Mouse (Mus musculus) hindbrain, embryonic 15.5 days (tissue): ENCODE measurements around the gene Grin3a. TPM values are rescaled to one million over a fixed set of nuclear protein-coding genes. Genes with fewer than 3 reads are reported as not detected.

Source experiments
- ATAC-seq: fragments of 200-750 bp; cut with Nextera tagmentation; 2 replicates; pipeline ENCODE4 v1.8.0; 2017; ENCODE audit warnings: low read depth, moderate number of reproducible peaks, moderate TSS enrichment; ENCODE audit not compliant: low FRiP score
- H3K27ac ChIP-seq: fragments of 300-500 bp; sonication (generic); replicated peaks from 2 replicates; pipeline ENCODE4 v1.5.1; 2015; ENCODE audit warnings: mild to moderate bottlenecking, inconsistent platforms
- H3K27me3 ChIP-seq: fragments of 300-500 bp; sonication (generic); 2 replicates; pipeline ENCODE4 v1.6.1; 2015; ENCODE audit warnings: control low read depth, inconsistent platforms
- H3K36me3 ChIP-seq: fragments of 300-500 bp; sonication (generic); 2 replicates; pipeline ENCODE4 v1.6.1; 2015; ENCODE audit warnings: control low read depth, inconsistent platforms
- H3K4me1 ChIP-seq: fragments of 300-500 bp; sonication (generic); replicated peaks from 2 replicates; pipeline ENCODE4 v1.6.1; 2015; ENCODE audit warnings: control low read depth, inconsistent platforms
- H3K4me2 ChIP-seq: fragments of 300-500 bp; sonication (generic); 2 replicates; pipeline ENCODE4 v1.6.1; 2015; ENCODE audit warnings: moderate library complexity, mild to moderate bottlenecking, inconsistent platforms
- H3K4me3 ChIP-seq: fragments of 300-500 bp; sonication (generic); 2 replicates; pipeline ENCODE4 v1.5.1; 2015; ENCODE audit warnings: mild to moderate bottlenecking, inconsistent platforms
- H3K9ac ChIP-seq: fragments of 300-500 bp; sonication (generic); 2 replicates; pipeline ENCODE4 v1.6.1; 2015; ENCODE audit warnings: inconsistent platforms
- H3K9me3 ChIP-seq: fragments of 300-500 bp; sonication (generic); 2 replicates; pipeline ENCODE4 v1.6.1; 2016; ENCODE audit warnings: control low read depth, inconsistent platforms
- WGBS: fragments of 180-500 bp; shearing (Covaris S2); methylation state at CpG from one replicate; pipeline ENCODE4 v1.1.7; 2015; 5-methylcytosine and 5-hydroxymethylcytosine counted together
- polyA plus RNA-seq: library from polyadenylated mRNA; unstranded; fragments of >200 nt; fragmentation: Nextera tagmentation; extraction: Ambion mirVana; gene quantifications from 2 replicates; pipeline ENCODE4 v1.2.1, GENCODE M21; 2015

The Grin3a gene
- polyA plus RNA-seq: 27.3 and 28.6 TPM in 2 replicates

GRCm38 (mm10) chr4:49845612-49845985 is at the start of gene Grin3a:
Gene Grin3a (minus strand): TSS chr4:49845744.
- Histone ChIP-seq H3K27me3 (0 out of 2 replicates have a peak, but pooled peaks cover 2% of the 10 kb centered on the region), H3K27ac (peak within 1 kb of the TSS; percentile 80), H3K4me3 (peak within 1 kb of the TSS; percentile 78), H3K9me3 (no peaks in the 10 kb centered on the region), H3K4me1 (peaks cover 16% of the 10 kb centered on the region), H3K9ac (peak within 1 kb of the TSS; percentile 88), H3K4me2 (peak within 1 kb of the TSS; percentile 98), H3K36me3 (no peaks in the 10 kb centered on the region)
- ATAC-seq: peak; percentile 96
- under 1% methylated on average over 25 of the region's 25 CpGs for WGBS

DNA sequence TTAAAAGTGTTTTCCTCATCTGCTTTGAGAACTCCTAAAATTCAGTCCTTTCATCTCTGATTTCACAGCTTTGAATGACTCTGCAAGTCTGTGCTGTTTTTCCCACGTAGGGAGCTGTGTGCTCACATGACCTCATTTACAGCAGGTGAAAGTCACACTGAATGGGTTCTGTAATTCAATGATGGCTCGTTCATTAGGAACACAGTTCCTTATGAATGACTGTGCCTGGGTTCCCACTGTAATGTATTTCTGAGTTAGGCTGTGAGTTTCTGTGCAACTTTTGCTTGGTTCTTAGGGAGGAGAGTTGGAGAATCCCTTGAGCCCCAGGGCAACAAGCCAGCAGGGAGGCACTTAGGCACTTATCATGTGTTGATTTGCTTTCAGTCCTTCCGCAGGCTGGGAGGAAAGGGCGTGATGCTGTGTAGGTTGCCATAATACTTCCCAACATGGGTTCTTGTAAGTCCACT is 46.3 kb upstream of the Grin3a start:
- Histone ChIP-seq H3K4me2 (no peak overlapping the region), H3K4me3 (no peak overlapping the region), H3K9me3 (no peaks in the 10 kb centered on the region), H3K9ac (no peak overlapping the region), H3K27ac (no peak overlapping the region), H3K4me1 (peaks cover 8% of the 10 kb centered on the region; the same call in 1 of the 2 replicates), H3K36me3 (no peaks in the 10 kb centered on the region), H3K27me3 (no peaks in the 10 kb centered on the region)
- ATAC-seq: peak; percentile 42; the same call in 1 of the 2 replicates
- 33% methylated on average over 4 of the region's 4 CpGs for WGBS

DNA sequence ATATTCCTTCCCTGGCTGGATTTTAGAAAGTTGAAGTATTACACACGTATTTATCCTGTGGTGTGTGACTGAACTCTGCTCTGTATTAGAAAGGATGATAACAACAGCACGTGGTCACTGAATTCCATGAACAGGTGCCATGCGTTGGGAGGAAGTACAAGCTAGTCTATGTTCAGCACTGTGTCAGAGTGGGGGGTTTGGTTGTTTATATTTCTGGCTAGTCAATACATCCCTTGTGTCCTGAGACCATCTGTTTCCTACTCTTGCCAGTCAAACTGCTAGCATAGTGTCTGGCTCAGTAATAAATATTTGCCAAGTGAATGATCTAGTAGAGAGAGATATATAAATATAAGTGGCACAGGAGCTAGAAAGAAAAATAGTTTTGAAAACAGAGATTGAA is 31.5 kb upstream of the Grin3a start:
- Histone ChIP-seq H3K9ac (no peak overlapping the region), H3K9me3 (no peaks in the 10 kb centered on the region), H3K4me1 (no peaks in the 10 kb centered on the region), H3K4me2 (no peak overlapping the region), H3K36me3 (no peaks in the 10 kb centered on the region), H3K27ac (no peak overlapping the region), H3K4me3 (no peak overlapping the region), H3K27me3 (no peaks in the 10 kb centered on the region)
- 65% methylated on average over 3 of the region's 3 CpGs for WGBS
- peak; percentile 56; the same call in 1 of the 2 replicates for ATAC-seq

DNA sequence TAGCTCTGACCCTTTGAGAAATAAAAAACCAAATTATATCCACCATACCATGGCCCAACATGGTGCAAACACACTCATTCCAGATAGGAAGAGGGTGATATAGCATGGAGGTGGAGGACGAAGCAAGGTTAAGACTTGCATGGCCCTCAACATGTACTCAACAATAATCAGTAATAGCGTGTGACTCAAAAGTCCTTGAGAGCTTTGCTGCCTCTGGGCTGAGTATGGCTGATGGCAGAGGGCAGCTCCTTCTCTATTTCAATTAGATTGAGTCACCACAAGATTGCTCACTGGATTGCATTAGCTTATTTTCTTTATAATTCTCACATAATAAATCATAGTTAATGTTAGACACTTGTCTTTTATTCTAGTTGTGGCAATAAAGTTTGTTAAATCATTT is 15.1 kb upstream of the Grin3a start:
- Histone ChIP-seq H3K27ac (no peak overlapping the region), H3K36me3 (no peaks in the 10 kb centered on the region), H3K4me1 (no peaks in the 10 kb centered on the region), H3K4me2 (no peak overlapping the region), H3K9ac (no peak overlapping the region), H3K4me3 (no peak overlapping the region), H3K27me3 (no peaks in the 10 kb centered on the region), H3K9me3 (no peaks in the 10 kb centered on the region)
- 97% methylated on average over 2 of the region's 2 CpGs for WGBS
- no peak for ATAC-seq

DNA sequence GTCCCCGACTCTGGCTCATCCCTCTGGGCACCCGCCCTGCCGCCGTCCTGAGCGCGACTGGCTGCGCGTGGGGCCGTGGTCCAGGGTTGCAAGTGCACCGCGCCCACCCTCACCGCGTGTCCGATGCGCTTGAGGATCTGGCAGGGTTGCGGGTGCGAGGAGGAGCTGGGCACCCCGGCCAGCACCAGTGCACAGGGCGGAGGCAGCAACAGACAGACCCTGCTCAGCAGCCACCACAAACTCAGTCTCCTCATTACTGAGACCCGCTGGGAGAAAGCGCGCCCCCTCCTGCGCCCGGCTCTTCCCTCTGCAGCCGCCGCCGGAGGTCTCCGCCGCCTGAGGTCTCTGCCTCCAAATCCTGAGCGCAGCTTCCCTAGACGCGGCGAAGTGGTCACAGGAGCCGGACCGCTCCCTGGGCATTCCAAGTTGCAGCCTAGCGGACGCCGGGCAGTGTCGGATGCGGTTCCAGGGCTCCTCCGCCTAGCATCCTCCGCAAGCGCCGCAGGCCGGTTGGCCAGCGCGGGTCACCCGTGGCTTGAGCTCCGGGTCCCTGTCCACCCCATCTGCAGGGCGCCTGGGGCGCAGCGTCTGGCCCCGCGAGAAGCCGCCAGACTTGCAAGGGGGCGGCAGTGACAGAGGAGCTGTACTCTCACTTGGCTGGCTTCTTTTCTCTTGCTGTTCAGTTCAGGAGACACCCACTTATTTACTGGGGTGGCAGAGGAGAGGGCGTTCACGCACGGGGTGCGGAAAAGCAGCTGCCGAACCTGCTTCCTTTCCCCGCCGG is 524 bp downstream of the Grin3a start:
- Histone ChIP-seq H3K4me2 (peak overlapping the region; percentile 98), H3K4me3 (peak overlapping the region; percentile 78), H3K36me3 (no peaks in the 10 kb centered on the region), H3K9me3 (no peaks in the 10 kb centered on the region), H3K4me1 (peaks cover 16% of the 10 kb centered on the region), H3K9ac (peak overlapping the region; percentile 88), H3K27ac (peak overlapping the region; percentile 80), H3K27me3 (0 out of 2 replicates have a peak, but pooled peaks cover 2% of the 10 kb centered on the region)
- WGBS: under 1% methylated on average over 62 of the region's 63 CpGs
- ATAC-seq: peak; percentile 71

GRCm38 (mm10) chr4:49844274-49844827 is 1.2 kb downstream of the Grin3a start:
- peak; percentile 36 for ATAC-seq
- H3K36me3 ChIP-seq: no peaks in the 10 kb centered on the region
- 2% methylated on average over 33 of the region's 33 CpGs for WGBS

GRCm38 (mm10) chr4:49843787-49844186 is 1.8 kb downstream of the Grin3a start:
- 11% methylated on average over 6 of the region's 6 CpGs for WGBS
- Histone ChIP-seq H3K4me3 (peak overlapping the region; percentile 78), H3K9me3 (no peaks in the 10 kb centered on the region), H3K36me3 (no peaks in the 10 kb centered on the region), H3K9ac (peak overlapping the region; percentile 88; the same call in 1 of the 2 replicates), H3K27me3 (0 out of 2 replicates have a peak, but pooled peaks cover 2% of the 10 kb centered on the region), H3K4me2 (peak overlapping the region; percentile 98), H3K27ac (no peak overlapping the region; the same call in 1 of the 2 replicates), H3K4me1 (peaks cover 16% of the 10 kb centered on the region)
- ATAC-seq: no peak

More at GRCm38 (mm10) chr4:49844274-49844827, 1.2 kb downstream of the Grin3a start:
- H3K27ac ChIP-seq: peak overlapping the region; percentile 80
- peak overlapping the region; percentile 78 for H3K4me3 ChIP-seq
- 0 out of 2 replicates have a peak, but pooled peaks cover 2% of the 10 kb centered on the region for H3K27me3 ChIP-seq
- peak overlapping the region; percentile 98 for H3K4me2 ChIP-seq
- H3K9ac ChIP-seq: peak overlapping the region; percentile 88
- no peaks in the 10 kb centered on the region for H3K9me3 ChIP-seq
- peaks cover 16% of the 10 kb centered on the region for H3K4me1 ChIP-seq

GRCm38 (mm10) chr4:49832035-49832434 is 13.5 kb downstream of the Grin3a start:
- ATAC-seq: no peak
- Histone ChIP-seq H3K4me3 (no peak overlapping the region), H3K36me3 (no peaks in the 10 kb centered on the region), H3K27me3 (no peaks in the 10 kb centered on the region), H3K4me1 (no peaks in the 10 kb centered on the region), H3K27ac (no peak overlapping the region), H3K4me2 (no peak overlapping the region), H3K9me3 (no peaks in the 10 kb centered on the region), H3K9ac (no peak overlapping the region)

GRCm38 (mm10) chr4:49813852-49814251 is 31.7 kb downstream of the Grin3a start:
- no peak for ATAC-seq
- 66% methylated on average over 3 of the region's 3 CpGs for WGBS
- no peaks in the 10 kb centered on the region for H3K4me1 ChIP-seq

DNA sequence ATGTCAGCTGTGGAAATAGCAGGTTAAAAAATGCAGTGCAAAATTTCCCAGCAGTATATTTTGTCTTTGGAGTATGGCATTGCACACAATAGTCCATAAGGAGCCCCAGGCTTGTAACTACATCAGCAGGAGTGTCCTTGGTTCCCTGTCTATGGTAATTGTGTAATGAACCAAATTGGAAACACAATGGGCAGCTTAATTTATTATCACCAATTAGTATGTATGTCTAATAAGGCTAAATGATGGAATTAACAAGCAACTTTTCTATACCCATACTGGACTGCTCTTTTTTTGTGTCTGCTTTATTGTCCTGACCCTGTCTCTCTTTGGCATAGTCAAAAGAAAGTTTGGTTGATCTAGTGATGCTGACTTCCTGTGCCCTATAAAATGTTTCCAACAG is 38.8 kb downstream of the Grin3a start:
- Histone ChIP-seq H3K4me2 (no peak overlapping the region), H3K27ac (no peak overlapping the region), H3K27me3 (no peaks in the 10 kb centered on the region), H3K9me3 (no peaks in the 10 kb centered on the region), H3K9ac (no peak overlapping the region), H3K4me3 (no peak overlapping the region), H3K4me1 (no peaks in the 10 kb centered on the region), H3K36me3 (no peaks in the 10 kb centered on the region)
- no peak for ATAC-seq

More at GRCm38 (mm10) chr4:49813852-49814251, 31.7 kb downstream of the Grin3a start:
- Histone ChIP-seq H3K9me3 (no peaks in the 10 kb centered on the region), H3K27me3 (no peaks in the 10 kb centered on the region), H3K27ac (no peak overlapping the region), H3K4me2 (no peak overlapping the region), H3K36me3 (no peaks in the 10 kb centered on the region), H3K4me3 (no peak overlapping the region), H3K9ac (no peak overlapping the region)

DNA sequence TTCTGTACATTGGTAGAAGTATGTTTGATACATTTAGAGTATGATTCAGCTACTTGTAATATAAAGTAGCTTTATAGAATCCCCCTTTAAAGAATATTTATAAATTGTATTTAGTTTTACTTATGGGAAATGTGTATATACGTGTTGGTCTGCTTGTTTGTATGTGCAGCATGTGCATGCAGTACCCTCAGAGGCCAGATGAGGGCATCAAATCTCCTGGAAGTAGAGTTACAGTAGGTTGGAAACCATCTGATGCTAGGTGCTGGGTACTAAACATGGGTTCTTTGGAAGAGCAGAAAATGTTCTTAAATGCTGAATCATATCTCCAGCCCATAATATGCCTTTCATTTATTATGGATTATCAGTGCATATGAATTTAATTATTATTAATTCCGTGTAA is 46.2 kb downstream of the Grin3a start:
- Histone ChIP-seq H3K4me2 (no peak overlapping the region), H3K9me3 (no peaks in the 10 kb centered on the region), H3K4me3 (no peak overlapping the region), H3K36me3 (no peaks in the 10 kb centered on the region), H3K4me1 (no peaks in the 10 kb centered on the region), H3K9ac (no peak overlapping the region), H3K27me3 (no peaks in the 10 kb centered on the region), H3K27ac (no peak overlapping the region)
- 94% methylated on average over 2 of the region's 2 CpGs for WGBS
- no peak for ATAC-seq

DNA sequence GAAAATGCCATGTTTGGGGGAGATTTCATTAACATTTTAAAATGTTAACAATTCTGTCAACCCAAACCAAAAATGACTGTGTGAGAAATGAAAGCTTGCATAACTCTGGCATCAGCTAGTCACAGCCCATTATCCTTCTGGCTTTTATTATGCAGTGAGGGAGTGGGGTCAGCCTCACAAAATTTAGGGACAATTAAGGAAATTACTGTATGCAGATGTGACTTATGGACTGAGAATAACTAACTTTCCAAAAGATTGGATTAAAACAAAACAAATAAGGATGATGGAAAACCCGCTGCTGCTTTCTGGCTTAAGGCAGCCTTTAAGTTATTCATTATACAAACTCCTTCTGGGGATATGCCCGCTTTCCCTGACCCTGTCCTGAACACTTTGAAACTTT is 56.6 kb downstream of the Grin3a start:
- ATAC-seq: no peak
- H3K36me3 ChIP-seq: no peaks in the 10 kb centered on the region
- no peak overlapping the region for H3K9ac ChIP-seq
- H3K27ac ChIP-seq: no peak overlapping the region
- no peaks in the 10 kb centered on the region for H3K27me3 ChIP-seq
- no peaks in the 10 kb centered on the region for H3K9me3 ChIP-seq
- H3K4me3 ChIP-seq: no peak overlapping the region
- no peak overlapping the region for H3K4me2 ChIP-seq
- no peaks in the 10 kb centered on the region for H3K4me1 ChIP-seq
- WGBS: 74% methylated on average over 2 of the region's 2 CpGs
